Comparison of ENCODE assay signal across 16 mouse cellular contexts in the genomic region with DNA sequence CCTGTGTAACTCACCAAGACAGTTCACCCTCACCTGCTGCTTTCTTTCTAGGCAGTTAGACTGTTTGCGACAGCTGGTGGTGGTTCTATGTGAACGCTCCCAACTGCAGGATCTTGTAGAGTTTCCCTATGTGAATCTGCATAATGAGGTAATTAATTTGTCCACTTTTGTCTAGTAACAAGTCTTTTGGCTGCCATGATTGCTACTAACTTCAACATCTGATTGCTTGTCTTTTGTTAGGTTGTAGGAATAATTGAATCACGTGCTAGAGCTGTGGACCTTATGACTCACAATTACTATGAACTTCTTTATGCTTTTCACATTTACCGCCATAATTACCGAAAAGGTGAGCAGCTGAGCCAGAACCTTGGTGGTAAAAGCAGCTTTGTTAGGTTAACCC.
"Had no signal": no experiment of that assay in that cellular context is flagged by ENCODE, and none has a peak within 500 bp of the region (broad histone marks: within the 10 kb centered on the region; RNA-seq: fewer than 3 reads in every experiment).

No protein-coding gene starts in this region.

- H3K4me3 ChIP-seq: limb, embryonic 15.5 days; midbrain, embryonic 12.5 days; myocyte; neural tube, embryonic 12.5 days; neural tube, embryonic 15.5 days had no signal

- H3K4me1 ChIP-seq: limb, embryonic 15.5 days; midbrain, embryonic 12.5 days; neural tube, embryonic 12.5 days; neural tube, embryonic 15.5 days had no signal

- DNase-seq: kidney, postnatal 14 days; kidney, postnatal 4 days; liver, postnatal 0 days; lung, embryonic 14.5 days; thymus, adult 18-20 months; thymus, postnatal 36 days had no signal

- H3K27ac ChIP-seq: limb, embryonic 15.5 days; liver, embryonic 14.5 days; macrophage; midbrain, embryonic 12.5 days; neural tube, embryonic 12.5 days; neural tube, embryonic 15.5 days had no signal

- H3K9me3 ChIP-seq: limb, embryonic 15.5 days; midbrain, embryonic 12.5 days; neural tube, embryonic 12.5 days; neural tube, embryonic 15.5 days had no signal

- ATAC-seq: liver, postnatal 0 days; lung, postnatal 0 days; midbrain, embryonic 16.5 days had no signal

- H3K4me2 ChIP-seq: limb, embryonic 15.5 days; liver, embryonic 11.5 days; lung, embryonic 14.5 days; midbrain, embryonic 12.5 days; neural tube, embryonic 12.5 days; neural tube, embryonic 15.5 days had no signal

- H3K9ac ChIP-seq: limb, embryonic 15.5 days; liver, embryonic 14.5 days; liver, postnatal 0 days; lung, embryonic 14.5 days; midbrain, embryonic 12.5 days; neural tube, embryonic 12.5 days; neural tube, embryonic 15.5 days had no signal

- H3K27me3 ChIP-seq: limb, embryonic 15.5 days; midbrain, embryonic 12.5 days; neural tube, embryonic 12.5 days; neural tube, embryonic 15.5 days had no signal
